Mouse (Mus musculus) frontal cortex, postnatal 10 days (tissue): Measurements from ENCODE around the gene Hspbp1.

Source experiments
- DNase-seq, 2 experiments: peaks; one replicate each; pipeline ENCODE4 v3.0.0; 2022; ENCODE audit warnings: low spot score in 2 of 2, mixed read lengths in 1 of 2

Gene Hspbp1

DNA sequence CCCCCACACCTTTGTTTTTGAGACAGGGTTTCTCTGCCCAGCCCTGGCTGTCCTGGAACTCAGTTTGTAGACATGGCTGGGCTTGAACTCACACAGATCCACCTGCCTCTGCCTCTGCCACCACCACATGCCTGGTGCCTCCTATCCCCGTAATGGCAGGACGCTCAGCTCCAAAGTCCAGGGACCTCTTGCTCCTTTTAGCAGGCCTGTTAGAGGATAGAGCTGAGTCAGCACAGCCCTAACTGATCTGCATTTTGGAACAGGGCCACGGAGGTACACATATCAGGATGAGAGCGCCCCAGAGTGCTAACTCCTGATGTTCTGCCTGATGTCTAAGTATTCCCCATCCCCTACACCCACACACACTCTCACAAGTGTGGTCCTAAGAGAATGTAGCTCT lies 53.8 kb downstream of the Hspbp1 start, which contains the start of gene Tmem86b:
Gene Tmem86b, minus strand, starts transcription at position 392 of the 400 bp plus-strand sequence.
- no peak for DNase-seq

DNA sequence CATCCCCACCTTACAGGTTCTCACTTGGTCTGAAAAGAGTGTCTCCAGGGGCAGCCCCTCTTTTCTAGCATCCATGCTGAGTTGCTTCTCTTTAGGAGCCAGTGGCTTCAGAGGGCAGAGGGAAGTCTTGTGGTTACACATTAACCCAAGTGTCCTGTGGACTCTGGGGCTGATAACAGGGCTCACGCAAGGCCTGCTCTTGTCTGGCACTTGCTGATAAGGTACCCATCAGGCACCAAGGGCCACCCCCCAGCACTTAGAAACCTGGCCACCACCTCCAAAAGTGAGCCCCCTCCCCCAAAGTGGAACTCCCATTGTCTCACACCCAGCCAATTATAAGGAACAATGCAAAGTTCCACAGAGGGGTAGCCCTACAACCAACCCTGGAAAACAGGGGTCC lies 54.7 kb downstream of the Hspbp1 start:
- DNase-seq = no peak

- DNase-seq = no peak
Observed at GRCm38 (mm10) chr7:4629586-4629985, 55.3 kb downstream of the Hspbp1 start.

GRCm38 (mm10) chr7:4625928-4626327 lies 58.9 kb downstream of the Hspbp1 start:
- DNase-seq = no peak

GRCm38 (mm10) chr7:4624343-4624742 lies 60.5 kb downstream of the Hspbp1 start:
- DNase-seq = no peak

- DNase-seq = no peak
Observed at GRCm38 (mm10) chr7:4623544-4624189, 61.2 kb downstream of the Hspbp1 start.

GRCm38 (mm10) chr7:4619979-4620378 lies 64.9 kb downstream of the Hspbp1 start:
- no peak for DNase-seq

- no peak for DNase-seq
Observed at GRCm38 (mm10) chr7:4613740-4614403, 71.0 kb downstream of the Hspbp1 start.

DNA sequence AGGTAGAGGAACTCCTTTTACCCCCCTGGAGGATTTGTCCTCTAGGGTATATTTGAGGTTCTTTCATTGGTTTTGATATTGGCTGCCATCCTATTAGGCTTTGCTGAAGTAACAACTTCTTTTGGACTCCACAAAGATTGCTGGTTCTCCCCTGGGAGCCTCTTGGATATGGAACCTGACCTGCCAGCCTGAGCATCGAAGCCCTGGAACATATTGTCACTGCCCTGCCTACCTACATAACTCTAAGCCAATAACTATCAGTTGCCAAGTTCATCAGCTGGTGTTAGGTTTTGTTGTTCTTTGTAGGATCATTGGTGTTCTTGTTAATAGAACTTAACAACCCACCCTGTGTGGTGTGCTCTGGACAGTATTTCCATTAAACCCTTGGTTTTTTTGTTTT lies 71.9 kb downstream of the Hspbp1 start:
- no peak for DNase-seq

- no peak for DNase-seq
Observed at GRCm38 (mm10) chr7:4612386-4612785, 72.5 kb downstream of the Hspbp1 start.

- no peak for DNase-seq
Observed at GRCm38 (mm10) chr7:4611921-4612341, 72.9 kb downstream of the Hspbp1 start.

GRCm38 (mm10) chr7:4611511-4611910 lies 73.4 kb downstream of the Hspbp1 start:
- DNase-seq = no peak
